Mouse (Mus musculus) lung, embryonic 16.5 days (tissue): ENCODE measurements around the gene Csad. TPM values are rescaled to one million over a fixed set of nuclear protein-coding genes. Genes with fewer than 3 reads are reported as not detected.
"Not testable (repeated sequence)": the region's sequence is repeated elsewhere in the genome, so short reads cannot be mapped to it uniquely, and the experiment has no call there.

ENCODE experiments used
- ATAC-seq: fragments of 200-750 bp; cut with Nextera tagmentation; 2 replicates; pipeline ENCODE4 v1.8.0; 2017; ENCODE audit warnings: low read depth, mild to moderate bottlenecking, moderate library complexity
- H3K27ac ChIP-seq: fragments of 300-500 bp; sonication (generic); 2 replicates; pipeline ENCODE4 v1.5.1; 2014; ENCODE audit warnings: mild to moderate bottlenecking, control low read depth, low read length
- H3K27me3 ChIP-seq: fragments of 300-500 bp; sonication (generic); 2 replicates; pipeline ENCODE4 v1.6.1; 2014; ENCODE audit warnings: low read depth, low read length, mixed read lengths; ENCODE audit not compliant: control insufficient read depth, insufficient read depth
- H3K36me3 ChIP-seq: fragments of 300-500 bp; sonication (generic); 2 replicates; pipeline ENCODE4 v1.6.1; 2014; ENCODE audit warnings: low read length; ENCODE audit not compliant: control insufficient read depth, insufficient read depth
- H3K4me1 ChIP-seq: fragments of 300-500 bp; sonication (generic); replicated peaks from 2 replicates; pipeline ENCODE4 v1.6.1; 2014; ENCODE audit warnings: low read length, mixed read lengths; ENCODE audit not compliant: control insufficient read depth, insufficient read depth
- H3K4me2 ChIP-seq: fragments of 300-500 bp; sonication (generic); 2 replicates; pipeline ENCODE4 v1.6.1; 2014; ENCODE audit warnings: low read depth, low read length, control low read depth
- H3K4me3 ChIP-seq: fragments of 300-500 bp; sonication (generic); 2 replicates; pipeline ENCODE4 v1.5.1; 2014; ENCODE audit warnings: mild to moderate bottlenecking, low read length, control low read depth
- H3K9ac ChIP-seq: fragments of 300-500 bp; sonication (generic); 2 replicates; pipeline ENCODE4 v1.6.1; 2014; ENCODE audit warnings: low read length, control low read depth
- H3K9me3 ChIP-seq: fragments of 300-500 bp; sonication (generic); 2 replicates; pipeline ENCODE4 v1.6.1; 2016; ENCODE audit warnings: low read length; ENCODE audit not compliant: control insufficient read depth
- WGBS: fragments of 180-500 bp; shearing (Covaris S2); extraction: QIAGEN DNeasy Blood & Tissue Kit; methylation state at CpG from one replicate; pipeline ENCODE4 v1.1.7; 2014; 5-methylcytosine and 5-hydroxymethylcytosine counted together
- polyA plus RNA-seq: library from polyadenylated mRNA; unstranded; fragments of >200 nt; fragmentation: Nextera tagmentation; extraction: Ambion mirVana; gene quantifications from 2 replicates; pipeline ENCODE4 v1.2.1, GENCODE M21; 2015

Gene Csad
- polyA plus RNA-seq, 1 experiment from 2014 or later = 70.6 TPM

DNA sequence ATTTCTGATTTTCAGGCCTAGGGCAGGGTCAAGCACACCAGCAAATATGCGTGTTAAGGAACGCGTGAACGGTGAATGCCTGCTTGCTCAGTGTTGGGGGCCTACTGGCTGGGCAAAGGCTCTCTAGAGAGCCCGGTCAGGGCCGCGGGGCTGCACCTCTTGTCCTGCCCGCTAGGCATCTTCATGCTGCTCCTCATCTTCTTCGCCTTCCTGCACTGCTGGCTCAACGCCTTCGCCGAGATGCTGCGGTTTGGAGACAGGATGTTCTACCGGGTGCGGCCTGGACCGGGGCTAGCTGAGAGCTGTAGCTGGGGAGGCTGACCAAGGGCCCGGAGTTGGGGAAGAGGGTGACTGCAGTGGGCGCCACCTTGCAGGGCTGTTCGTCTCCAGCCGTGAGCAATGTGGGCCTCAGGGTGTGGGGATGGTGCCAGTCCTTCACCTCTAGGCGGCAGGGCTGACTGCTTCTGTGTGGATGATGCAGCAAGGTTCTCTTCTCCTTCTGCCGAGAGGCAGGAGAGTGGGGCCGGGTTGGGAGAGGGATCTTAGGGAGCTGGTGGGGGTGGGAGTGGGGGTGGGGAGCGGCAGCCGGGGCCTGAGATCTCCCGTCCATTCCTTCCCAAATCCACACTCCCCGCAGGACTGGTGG is 44.0 kb downstream of the Csad start:
- H3K9ac ChIP-seq = no peak overlapping the region
- H3K4me1 ChIP-seq = no peaks in the 10 kb centered on the region; the same call in 1 of the 2 replicates
- no peak overlapping the region for H3K4me2 ChIP-seq
- H3K27ac ChIP-seq = no peak overlapping the region
- H3K36me3 ChIP-seq = no peaks in the 10 kb centered on the region
- no peak for ATAC-seq
- no peak overlapping the region for H3K4me3 ChIP-seq
- WGBS = 54% methylated on average over 27 of the region's 27 CpGs
- H3K27me3 ChIP-seq = no peaks in the 10 kb centered on the region
- no peaks in the 10 kb centered on the region for H3K9me3 ChIP-seq

DNA sequence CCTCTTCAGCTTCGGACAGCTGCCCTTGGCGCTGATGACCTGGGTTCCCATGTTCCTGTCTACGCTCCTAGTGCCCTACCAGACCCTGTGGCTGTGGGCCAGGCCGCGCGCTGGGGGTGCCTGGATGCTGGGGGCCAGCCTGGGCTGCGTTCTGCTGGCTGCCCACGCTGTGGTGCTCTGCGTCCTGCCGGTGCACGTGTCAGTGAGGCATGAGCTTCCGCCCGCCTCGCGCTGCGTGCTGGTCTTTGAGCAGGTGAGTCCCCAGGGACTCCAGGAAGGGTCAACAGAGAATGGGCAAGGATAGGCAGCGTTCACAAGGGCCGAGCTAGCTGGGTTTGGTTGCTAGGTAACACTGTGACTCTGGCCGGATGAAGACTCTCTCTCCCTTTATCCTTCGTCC is 47.7 kb downstream of the Csad start:
- Histone ChIP-seq H3K36me3 (no peaks in the 10 kb centered on the region), H3K9me3 (no peaks in the 10 kb centered on the region), H3K4me1 (no peaks in the 10 kb centered on the region; the same call in 1 of the 2 replicates), H3K27me3 (no peaks in the 10 kb centered on the region), H3K4me2 (no peak overlapping the region), H3K27ac (no peak overlapping the region), H3K9ac (0 out of 2 replicates have a peak overlapping the region, but pooled peaks have one; percentile 20), H3K4me3 (no peak overlapping the region)
- ATAC-seq = peak; percentile 38; the same call in 1 of the 2 replicates
- 41% methylated on average over 20 of the region's 20 CpGs for WGBS

DNA sequence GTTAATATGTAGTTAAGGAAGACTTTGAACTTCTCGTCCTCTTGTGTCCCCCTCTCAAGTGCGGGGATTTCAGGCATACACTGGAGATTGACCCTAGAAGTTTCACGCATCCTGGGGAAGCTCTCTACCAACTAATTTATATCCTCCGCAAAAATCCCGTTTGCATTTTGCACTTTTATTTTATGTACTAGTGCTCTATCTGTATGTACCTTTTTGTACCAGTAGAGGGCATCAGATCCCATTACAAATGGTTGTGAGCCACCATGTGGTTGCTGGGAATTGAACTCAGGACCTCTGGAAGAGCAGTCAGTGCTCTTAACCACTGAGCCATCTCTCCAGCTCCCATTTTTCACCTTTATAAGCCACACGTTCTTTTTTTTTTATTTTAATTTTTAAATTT is 49.5 kb downstream of the Csad start:
- not testable (repeated sequence) for H3K4me3 ChIP-seq, H3K9ac ChIP-seq, H3K27me3 ChIP-seq, H3K36me3 ChIP-seq, H3K4me2 ChIP-seq, H3K9me3 ChIP-seq, ATAC-seq, H3K27ac ChIP-seq
- H3K4me1 ChIP-seq = peaks cover 10% of the 10 kb centered on the region
- 85% methylated on average over 6 of the region's 6 CpGs for WGBS

DNA sequence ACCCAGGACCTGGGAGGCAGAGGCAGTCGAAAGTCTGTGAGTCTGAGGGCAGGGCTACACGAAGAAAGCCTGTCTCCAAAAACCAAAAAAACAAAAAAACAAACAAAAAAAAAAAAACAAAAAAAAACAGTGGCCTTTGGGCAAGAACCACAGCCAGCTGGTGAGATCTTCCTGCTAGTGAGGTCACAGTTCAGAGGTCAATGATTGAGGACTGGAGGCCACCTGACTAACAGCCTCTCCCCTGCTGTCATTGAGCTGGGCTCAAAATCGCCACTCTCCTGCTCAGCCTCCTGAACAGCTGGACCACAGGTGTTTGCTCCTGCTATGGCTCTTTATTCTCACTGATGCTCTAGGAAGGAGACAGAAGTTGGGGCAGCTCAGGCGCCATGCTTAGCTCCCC is 51.9 kb downstream of the Csad start:
- peaks cover 10% of the 10 kb centered on the region for H3K4me1 ChIP-seq
- no peak for ATAC-seq

GRCm38 (mm10) chr15:102150301-102151135 is 54.0 kb downstream of the Csad start, which contains the start of gene Soat2:
Gene Soat2 (plus strand): TSS chr15:102150526.
- H3K9ac ChIP-seq = peak within 1 kb of the TSS; percentile 50
- no peaks in the 10 kb centered on the region for H3K9me3 ChIP-seq
- H3K4me1 ChIP-seq = peaks cover 10% of the 10 kb centered on the region
- H3K4me3 ChIP-seq = no peak within 1 kb of the TSS
- H3K4me2 ChIP-seq = peak within 1 kb of the TSS; percentile 38
- H3K27me3 ChIP-seq = peaks cover under 1% of the 10 kb centered on the region; the same call in 1 of the 2 replicates
- 26% methylated on average over 20 of the region's 20 CpGs for WGBS
- peak within 1 kb of the TSS; percentile 13; the same call in 1 of the 2 replicates for H3K27ac ChIP-seq
- peak; percentile 77 for ATAC-seq
- no peaks in the 10 kb centered on the region for H3K36me3 ChIP-seq

More for the DNA sequence above, 51.9 kb downstream of the Csad start:
- no peaks in the 10 kb centered on the region for H3K36me3 ChIP-seq
- H3K4me3 ChIP-seq = no peak overlapping the region
- H3K9me3 ChIP-seq = no peaks in the 10 kb centered on the region
- WGBS = 41% methylated on average over 4 of the region's 4 CpGs
- no peak overlapping the region for H3K9ac ChIP-seq
- H3K27ac ChIP-seq = no peak overlapping the region
- no peak overlapping the region for H3K4me2 ChIP-seq
- no peaks in the 10 kb centered on the region for H3K27me3 ChIP-seq

GRCm38 (mm10) chr15:102149561-102149960 is 55.0 kb downstream of the Csad start:
- no peak overlapping the region for H3K9ac ChIP-seq
- no peak for ATAC-seq
- H3K27ac ChIP-seq = no peak overlapping the region
- no peak overlapping the region for H3K4me3 ChIP-seq
- H3K4me1 ChIP-seq = peaks cover 13% of the 10 kb centered on the region
- H3K9me3 ChIP-seq = no peaks in the 10 kb centered on the region
- H3K36me3 ChIP-seq = no peaks in the 10 kb centered on the region
- H3K27me3 ChIP-seq = peaks cover 10% of the 10 kb centered on the region
- WGBS = 67% methylated on average over 4 of the region's 4 CpGs
- no peak overlapping the region for H3K4me2 ChIP-seq

GRCm38 (mm10) chr15:102147674-102148402 is 56.7 kb downstream of the Csad start:
- 50% methylated on average over 16 of the region's 16 CpGs for WGBS
- no peaks in the 10 kb centered on the region for H3K36me3 ChIP-seq
- no peak overlapping the region for H3K4me3 ChIP-seq
- ATAC-seq = no peak
- peaks cover 14% of the 10 kb centered on the region for H3K27me3 ChIP-seq
- peak overlapping the region; percentile 26; the same call in 1 of the 2 replicates for H3K9ac ChIP-seq
- no peak overlapping the region for H3K4me2 ChIP-seq
- no peaks in the 10 kb centered on the region for H3K9me3 ChIP-seq
- H3K4me1 ChIP-seq = peaks cover 28% of the 10 kb centered on the region
- H3K27ac ChIP-seq = no peak overlapping the region

DNA sequence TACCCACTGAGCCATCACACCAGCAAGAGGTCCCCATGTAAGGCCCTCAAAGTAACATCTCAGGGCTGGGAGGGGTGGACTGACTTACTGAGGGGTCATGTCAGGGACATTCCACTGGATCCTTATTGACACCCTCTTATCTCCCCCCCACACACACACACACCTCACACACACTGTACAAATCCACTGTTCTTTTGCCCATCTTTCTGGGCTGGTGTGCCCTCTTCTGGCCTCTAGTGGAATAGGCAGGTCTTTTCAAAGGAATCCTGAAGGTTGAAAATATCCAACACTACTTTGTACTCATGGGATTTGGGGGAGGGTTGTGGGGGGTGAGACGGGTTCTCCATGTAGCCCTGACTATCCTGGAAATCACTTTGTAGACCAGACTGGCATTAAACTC is 57.6 kb downstream of the Csad start:
- Histone ChIP-seq H3K27me3 (peaks cover 14% of the 10 kb centered on the region), H3K27ac (no peak overlapping the region), H3K9me3 (no peaks in the 10 kb centered on the region), H3K4me1 (peaks cover 38% of the 10 kb centered on the region), H3K9ac (no peak overlapping the region), H3K4me3 (no peak overlapping the region), H3K36me3 (no peaks in the 10 kb centered on the region), H3K4me2 (no peak overlapping the region)
- WGBS = 0% methylated on average over 1 of the region's 1 CpGs
- ATAC-seq = no peak

- no peak for ATAC-seq
- Histone ChIP-seq H3K4me2 (no peak overlapping the region), H3K27me3 (peaks cover 14% of the 10 kb centered on the region), H3K4me3 (no peak overlapping the region), H3K9ac (no peak overlapping the region), H3K36me3 (no peaks in the 10 kb centered on the region), H3K4me1 (peaks cover 38% of the 10 kb centered on the region), H3K9me3 (no peaks in the 10 kb centered on the region), H3K27ac (no peak overlapping the region)
- WGBS = 72% methylated on average over 5 of the region's 5 CpGs
Observed at GRCm38 (mm10) chr15:102146089-102146488, 58.4 kb downstream of the Csad start.
